19 mouse cellular contexts compared by ENCODE assay signal in the genomic region with DNA sequence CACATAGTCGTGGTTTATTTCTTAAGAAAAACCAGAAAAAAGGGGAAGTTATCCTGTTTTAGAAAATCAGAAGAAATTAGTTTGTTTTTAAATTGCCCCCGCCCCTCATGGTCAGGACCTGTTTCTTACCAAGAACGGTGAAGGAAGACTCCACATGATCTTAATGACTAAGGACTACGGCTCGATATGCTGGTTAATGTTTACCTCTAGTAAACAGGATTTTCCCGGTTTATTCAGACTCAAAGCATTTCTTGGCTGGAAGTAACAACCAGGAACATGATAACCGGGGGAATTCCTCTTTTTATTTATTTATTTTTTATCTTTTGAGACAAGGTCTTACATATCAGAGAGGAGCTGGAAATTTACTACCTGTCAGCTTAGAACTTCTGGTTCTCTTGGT.
DNase-seq lines count a peak whose midpoint lies in the region; ATAC-seq and TF ChIP-seq lines count a peak whose summit lies in the region.
"Had no signal": no experiment of that assay in that cellular context is flagged by ENCODE, and none has a peak within 500 bp of the region (broad histone marks: within the 10 kb centered on the region; RNA-seq: fewer than 3 reads in every experiment).

No protein-coding gene starts in this region.

- ATAC-seq in Patski = no peak
- ATAC-seq in intestine, embryonic 16.5 days = peak; percentile 65
- ATAC-seq: forebrain, embryonic 13.5 days; hindbrain, postnatal 0 days had no signal

- POLR2A ChIA-PET in Patski (lab: Charles Lee) = interaction anchor here (1.6 kb wide), 1 partner anchor 64 kb away, joined by 7 read pairs; no protein-coding TSS in a partner anchor

- no peaks in the 10 kb centered on the region for H3K36me3 ChIP-seq in intestine, embryonic 16.5 days (ENCODE audit: control insufficient read depth, insufficient read depth, low read length)
- no peaks in the 10 kb centered on the region for H3K36me3 ChIP-seq in hindbrain, embryonic 10.5 days
- H3K36me3 ChIP-seq: heart, embryonic 10.5 days; neural tube, embryonic 15.5 days had no signal

- H3K9me3 ChIP-seq in intestine, embryonic 16.5 days (ENCODE audit: control insufficient read depth, low read length) = no peaks in the 10 kb centered on the region
- H3K9me3 ChIP-seq in hindbrain, embryonic 10.5 days = no peaks in the 10 kb centered on the region
- H3K9me3 ChIP-seq: forebrain, embryonic 13.5 days; heart, embryonic 10.5 days; neural tube, embryonic 15.5 days had no signal

- no peaks in the 10 kb centered on the region; the same call in 1 of the 2 replicates for H3K4me1 ChIP-seq in intestine, embryonic 16.5 days (ENCODE audit: control insufficient read depth, insufficient read depth, low read length)
- H3K4me1 ChIP-seq in hindbrain, embryonic 10.5 days (replicated peaks) = no peaks in the 10 kb centered on the region
- H3K4me1 ChIP-seq: forebrain, embryonic 13.5 days; heart, embryonic 10.5 days; neural tube, embryonic 15.5 days had no signal

- CTCF ChIA-PET in Patski (lab: Charles Lee) = interaction anchor here (1.0 to 2.3 kb wide), 5 partner anchors 29 to 140 kb away, joined by 3 to 7 read pairs (median 4); no protein-coding TSS in a partner anchor

- peak overlapping the region; percentile 19; the same call in 1 of the 2 replicates for H3K4me2 ChIP-seq in intestine, embryonic 16.5 days (ENCODE audit: low read depth, low read length)
- H3K4me2 ChIP-seq: forebrain, embryonic 13.5 days; midbrain, embryonic 11.5 days; neural tube, embryonic 15.5 days had no signal

- peak overlapping the region; percentile 76 for H3K27ac ChIP-seq in intestine, embryonic 16.5 days (ENCODE audit: low read length)
- H3K27ac ChIP-seq in hindbrain, embryonic 10.5 days = no peak overlapping the region
- H3K27ac ChIP-seq: forebrain, embryonic 13.5 days; heart, embryonic 10.5 days; hindbrain, postnatal 0 days; neural tube, embryonic 15.5 days had no signal

- no peaks in the 10 kb centered on the region for H3K27me3 ChIP-seq in Patski
- H3K27me3 ChIP-seq in intestine, embryonic 16.5 days (replicated peaks; ENCODE audit: control insufficient read depth, insufficient read depth, low read length) = no peaks in the 10 kb centered on the region
- no peaks in the 10 kb centered on the region for H3K27me3 ChIP-seq in hindbrain, embryonic 10.5 days (ENCODE audit: insufficient read depth, poor library complexity, severe bottlenecking)
- H3K27me3 ChIP-seq: forebrain, embryonic 13.5 days; neural tube, embryonic 15.5 days had no signal

- H3K4me3 ChIP-seq in intestine, embryonic 16.5 days (ENCODE audit: low read length) = no peak overlapping the region
- H3K4me3 ChIP-seq in hindbrain, embryonic 10.5 days = no peak overlapping the region
- H3K4me3 ChIP-seq: forebrain, embryonic 13.5 days; heart, embryonic 10.5 days; neural tube, embryonic 15.5 days had no signal

- no peak for TF ChIP-seq CTCF in Patski (IDR thresholded peaks at IDR 0.05)

- in situ Hi-C loops in Patski (cut with MboI; ENCODE audit: low pct_unique_long_range_greater_than_20kb) = loop anchor here (25.0 kb wide), 2 partner anchors 277 to 452 kb away; no protein-coding TSS in a partner anchor

- DNase-seq in kidney, postnatal 14 days = peak; percentile 48
- DNase-seq in kidney, postnatal 4 days = no peak
- DNase-seq in Patski (ENCODE audit: low read depth, low spot score) = peak; percentile 80
- peak; percentile 52 for DNase-seq in yolk sac, embryonic 10.5 days (ENCODE audit: low spot score)
- DNase-seq in urinary bladder, postnatal 36 days (ENCODE audit: low spot score in 2 of 2) = no peak
- DNase-seq in hindbrain, embryonic 10.5 days (ENCODE audit: low spot score) = no peak
- DNase-seq: adrenal gland, postnatal 14 days; cerebellum, adult 2 months; cerebellum, postnatal 36 days; layer of hippocampus, adult 9-11 months; lung, postnatal 14 days; right cerebral cortex, adult 18-20 months; right cerebral cortex, postnatal 4 days had no signal

- WGBS in intestine, embryonic 16.5 days = 41% methylated on average over 7 of the region's 7 CpGs
- 86% methylated on average over 7 of the region's 7 CpGs for WGBS in hindbrain, embryonic 10.5 days

- H3K9ac ChIP-seq in intestine, embryonic 16.5 days (ENCODE audit: low read depth, low read length) = no peak overlapping the region
- H3K9ac ChIP-seq: forebrain, embryonic 13.5 days; neural tube, embryonic 15.5 days had no signal

Comparison
In these comparisons a context has a peak if more than half of its experiments do, and no peak if none do; other contexts are left out.
1. DNase-seq: peak in kidney, postnatal 14 days (single experiment), Patski (single experiment) and yolk sac, embryonic 10.5 days (single experiment); none in kidney, postnatal 4 days (0 of 2), urinary bladder, postnatal 36 days (0 of 2) and hindbrain, embryonic 10.5 days (single experiment).